Mouse (Mus musculus): ENCODE data around the gene Olfr96. TPM values are rescaled to one million over a fixed set of nuclear protein-coding genes. Genes with fewer than 3 reads are reported as not detected.

Gene Olfr96
- polyA plus RNA-seq, 1 experiment from 2014 or later = not detected

DNA sequence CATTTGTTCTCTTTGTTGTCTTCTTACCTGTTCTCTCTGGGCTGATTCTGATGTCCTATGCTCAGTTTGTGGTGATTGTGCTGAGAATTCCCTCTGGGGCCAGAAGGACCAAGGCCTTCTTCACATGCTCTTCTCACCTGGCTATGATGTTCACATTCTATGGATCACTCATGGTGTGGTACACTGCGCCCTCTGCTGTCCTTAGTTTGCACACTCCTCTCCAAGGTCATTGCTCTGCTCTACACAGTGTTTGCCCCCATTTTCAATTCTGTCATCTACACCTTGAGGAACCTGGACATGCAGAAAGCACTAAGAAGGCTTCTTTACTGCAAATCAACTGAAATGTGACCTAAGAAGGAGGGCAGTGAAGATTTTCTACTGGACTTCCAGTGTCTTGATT is 30.6 kb downstream of the Olfr96 start:
- Histone ChIP-seq H3K9ac (replicated peaks; ENCODE audit: low read depth, low read length) (no peak overlapping the region), H3K4me3 (ENCODE audit: low read depth, low read length) (no peak overlapping the region), H3K9me3 (ENCODE audit: control insufficient read depth, low read length) (no peaks in the 10 kb centered on the region), H3K4me2 (ENCODE audit: low read depth, low read length) (no peak overlapping the region), H3K27ac (ENCODE audit: low read depth, low read length) (no peak overlapping the region), H3K36me3 (ENCODE audit: control insufficient read depth, insufficient read depth, low read length) (no peaks in the 10 kb centered on the region), H3K27me3 (ENCODE audit: control insufficient read depth, insufficient read depth, low read length) (no peaks in the 10 kb centered on the region), H3K4me1 (ENCODE audit: control insufficient read depth, insufficient read depth, low read length) (no peaks in the 10 kb centered on the region)
- 15% methylated on average over 1 of the region's 1 CpGs for WGBS
- no peak for ATAC-seq (ENCODE audit: low read depth)

- H3K27me3 ChIP-seq (ENCODE audit: control insufficient read depth, insufficient read depth, low read length) = no peaks in the 10 kb centered on the region
- no peaks in the 10 kb centered on the region for H3K4me1 ChIP-seq (ENCODE audit: control insufficient read depth, insufficient read depth, low read length)
Measured at GRCm38 (mm10) chr17:37263626-37264025, 43.7 kb downstream of the Olfr96 start, which contains the start of gene Olfr98. TSS of gene Olfr98 (minus strand) at chr17:37263749.

DNA sequence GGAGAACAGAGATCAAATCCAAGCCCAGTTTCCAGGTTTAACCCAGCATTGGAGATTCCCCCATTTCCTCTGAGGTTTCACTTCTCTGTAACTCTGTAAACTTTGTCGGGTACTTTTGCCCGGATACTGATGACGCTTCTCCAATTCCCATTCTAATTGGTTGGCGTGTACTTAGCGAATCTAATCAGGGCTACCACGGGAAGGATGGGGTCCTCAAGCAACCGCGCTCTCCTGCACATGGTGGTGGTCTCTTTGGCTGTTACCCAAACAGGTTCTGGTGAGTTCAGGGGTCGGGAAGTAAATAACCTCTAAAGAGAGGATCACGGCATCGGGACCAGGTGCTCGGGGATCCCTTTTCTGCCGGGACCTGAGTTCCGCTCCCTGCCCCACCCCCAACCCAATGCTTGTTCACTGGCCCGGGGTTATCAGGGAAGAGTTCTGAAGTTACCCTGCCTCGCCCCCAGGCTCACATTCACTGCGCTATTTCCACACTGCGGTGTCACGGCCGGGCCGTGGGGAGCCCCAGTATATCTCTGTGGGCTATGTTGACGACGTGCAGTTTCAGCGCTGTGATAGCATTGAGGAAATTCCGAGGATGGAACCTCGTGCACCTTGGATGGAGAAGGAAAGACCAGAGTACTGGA is 50.2 kb downstream of the Olfr96 start, which contains the start of gene H2-M3:
TSS of gene H2-M3 (plus strand) at position 163 of the 644 bp plus-strand sequence.
- no peaks in the 10 kb centered on the region for H3K9me3 ChIP-seq (ENCODE audit: control insufficient read depth, low read length)
- H3K4me3 ChIP-seq (ENCODE audit: low read depth, low read length) = peak within 1 kb of the TSS; percentile 41
- 6% methylated on average over 26 of the region's 26 CpGs for WGBS

More at GRCm38 (mm10) chr17:37263626-37264025, 43.7 kb downstream of the Olfr96 start, which contains the start of gene Olfr98:
- Histone ChIP-seq H3K36me3 (ENCODE audit: control insufficient read depth, insufficient read depth, low read length) (no peaks in the 10 kb centered on the region), H3K4me2 (ENCODE audit: low read depth, low read length) (no peak within 1 kb of the TSS), H3K9ac (replicated peaks; ENCODE audit: low read depth, low read length) (no peak within 1 kb of the TSS), H3K4me3 (ENCODE audit: low read depth, low read length) (no peak within 1 kb of the TSS), H3K27ac (ENCODE audit: low read depth, low read length) (no peak within 1 kb of the TSS), H3K9me3 (ENCODE audit: control insufficient read depth, low read length) (no peaks in the 10 kb centered on the region)
- WGBS = 90% methylated on average over 1 of the region's 1 CpGs
- ATAC-seq (ENCODE audit: low read depth) = no peak

DNA sequence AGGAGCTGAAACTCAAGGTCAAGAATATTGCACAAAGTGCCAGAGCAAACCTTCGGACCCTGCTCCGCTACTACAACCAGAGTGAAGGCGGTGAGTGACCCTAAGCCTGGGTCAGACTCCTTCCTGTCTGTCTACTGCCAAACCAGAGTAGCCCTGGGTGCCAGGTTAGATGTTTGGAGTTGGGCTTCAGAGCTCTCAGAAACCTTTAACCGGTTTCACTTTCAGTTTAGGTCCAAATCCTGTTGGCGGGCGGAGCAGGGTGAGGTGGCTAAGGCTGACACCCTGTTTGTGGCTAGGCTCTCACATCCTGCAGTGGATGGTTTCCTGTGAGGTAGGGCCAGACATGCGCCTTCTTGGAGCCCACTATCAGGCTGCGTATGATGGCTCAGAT is 50.8 kb downstream of the Olfr96 start:
- Histone ChIP-seq H3K4me3 (ENCODE audit: low read depth, low read length) (peak overlapping the region; percentile 41), H3K9ac (replicated peaks; ENCODE audit: low read depth, low read length) (no peak overlapping the region), H3K9me3 (ENCODE audit: control insufficient read depth, low read length) (no peaks in the 10 kb centered on the region), H3K27me3 (ENCODE audit: control insufficient read depth, insufficient read depth, low read length) (no peaks in the 10 kb centered on the region), H3K4me1 (ENCODE audit: control insufficient read depth, insufficient read depth, low read length) (0 out of 2 replicates have a peak, but pooled peaks cover 2% of the 10 kb centered on the region), H3K4me2 (ENCODE audit: low read depth, low read length) (peak overlapping the region; percentile 93), H3K36me3 (ENCODE audit: control insufficient read depth, insufficient read depth, low read length) (no peaks in the 10 kb centered on the region), H3K27ac (ENCODE audit: low read depth, low read length) (no peak overlapping the region)
- ATAC-seq (ENCODE audit: low read depth) = peak; percentile 29; the same call in 1 of the 2 replicates
- 65% methylated on average over 8 of the region's 8 CpGs for WGBS

More for the DNA sequence above, 50.2 kb downstream of the Olfr96 start, which contains the start of gene H2-M3:
- peak within 1 kb of the TSS; percentile 41; the same call in 1 of the 2 replicates for H3K9ac ChIP-seq (replicated peaks; ENCODE audit: low read depth, low read length)
- H3K4me2 ChIP-seq (ENCODE audit: low read depth, low read length) = peak within 1 kb of the TSS; percentile 93
- H3K4me1 ChIP-seq (ENCODE audit: control insufficient read depth, insufficient read depth, low read length) = 0 out of 2 replicates have a peak, but pooled peaks cover 2% of the 10 kb centered on the region
- H3K36me3 ChIP-seq (ENCODE audit: control insufficient read depth, insufficient read depth, low read length) = no peaks in the 10 kb centered on the region
- ATAC-seq (ENCODE audit: low read depth) = peak; percentile 99
- H3K27ac ChIP-seq (ENCODE audit: low read depth, low read length) = no peak within 1 kb of the TSS
- H3K27me3 ChIP-seq (ENCODE audit: control insufficient read depth, insufficient read depth, low read length) = no peaks in the 10 kb centered on the region

GRCm38 (mm10) chr17:37275626-37276248 is 55.8 kb downstream of the Olfr96 start:
- H3K4me2 ChIP-seq (ENCODE audit: low read depth, low read length) = no peak overlapping the region
- 92% methylated on average over 2 of the region's 2 CpGs for WGBS
- H3K4me1 ChIP-seq (ENCODE audit: control insufficient read depth, insufficient read depth, low read length) = no peaks in the 10 kb centered on the region
- no peak overlapping the region for H3K27ac ChIP-seq (ENCODE audit: low read depth, low read length)
- H3K9me3 ChIP-seq (ENCODE audit: control insufficient read depth, low read length) = no peaks in the 10 kb centered on the region
- no peak for ATAC-seq (ENCODE audit: low read depth)
- no peak overlapping the region for H3K9ac ChIP-seq (replicated peaks; ENCODE audit: low read depth, low read length)
- H3K4me3 ChIP-seq (ENCODE audit: low read depth, low read length) = no peak overlapping the region
- no peaks in the 10 kb centered on the region for H3K27me3 ChIP-seq (ENCODE audit: control insufficient read depth, insufficient read depth, low read length)
- H3K36me3 ChIP-seq (ENCODE audit: control insufficient read depth, insufficient read depth, low read length) = no peaks in the 10 kb centered on the region

Other genes with a start within 250 kb of the Olfr96 start
- gene 2410137M14Rik, start 238.9 kb upstream of the Olfr96 start, polyA plus RNA-seq (2014; fragmentation: Nextera tagmentation; extraction: Ambion mirVana) = 0.32 and 0.53 TPM in 2 replicates
- gene H2-M5, start 230.6 kb upstream of the Olfr96 start, polyA plus RNA-seq (2014; fragmentation: Nextera tagmentation; extraction: Ambion mirVana) = 1.3 and 2.1 TPM in 2 replicates
- 289 and 326 TPM in 2 replicates for gene Zfp57, start 219.0 kb upstream of the Olfr96 start, polyA plus RNA-seq (2014; fragmentation: Nextera tagmentation; extraction: Ambion mirVana)
- gene Mog, start 196.7 kb upstream of the Olfr96 start, polyA plus RNA-seq (2014; fragmentation: Nextera tagmentation; extraction: Ambion mirVana) = 2.4 and 2.6 TPM in 2 replicates
- gene Gabbr1, start 174.2 kb upstream of the Olfr96 start, polyA plus RNA-seq (2014; fragmentation: Nextera tagmentation; extraction: Ambion mirVana) = 78.9 and 103 TPM in 2 replicates
- gene Olfr90, start 131.6 kb upstream of the Olfr96 start, polyA plus RNA-seq (2014; fragmentation: Nextera tagmentation; extraction: Ambion mirVana) = 0.12 TPM in 1 of 2 replicates, not detected in the other
- 0.13 TPM in 1 of 2 replicates, not detected in the other for gene Olfr91, start 121.9 kb upstream of the Olfr96 start, polyA plus RNA-seq (2014; fragmentation: Nextera tagmentation; extraction: Ambion mirVana)
- gene Olfr92, start 100.1 kb upstream of the Olfr96 start, polyA plus RNA-seq (2014; fragmentation: Nextera tagmentation; extraction: Ambion mirVana) = not detected in 2 replicates
- not detected in 2 replicates for gene Olfr93, start 58.7 kb upstream of the Olfr96 start, polyA plus RNA-seq (2014; fragmentation: Nextera tagmentation; extraction: Ambion mirVana)
- not detected in 2 replicates for gene Ubd, start 26.3 kb upstream of the Olfr96 start, polyA plus RNA-seq (2014; fragmentation: Nextera tagmentation; extraction: Ambion mirVana)
- 0.19 TPM in 1 of 2 replicates, not detected in the other for gene Olfr94, start 19.2 kb upstream of the Olfr96 start, polyA plus RNA-seq (2014; fragmentation: Nextera tagmentation; extraction: Ambion mirVana)
- 0.05 TPM in 1 of 2 replicates, not detected in the other for gene Olfr95, start 7.0 kb upstream of the Olfr96 start, polyA plus RNA-seq (2014; fragmentation: Nextera tagmentation; extraction: Ambion mirVana)
- not detected in 2 replicates for gene Olfr97, start 17.2 kb downstream of the Olfr96 start, polyA plus RNA-seq (2014; fragmentation: Nextera tagmentation; extraction: Ambion mirVana)
- not detected in 2 replicates for gene Olfr98, start 43.6 kb downstream of the Olfr96 start, polyA plus RNA-seq (2014; fragmentation: Nextera tagmentation; extraction: Ambion mirVana)
- 0.42 and 0.91 TPM in 2 replicates for gene H2-M3, start 50.1 kb downstream of the Olfr96 start, polyA plus RNA-seq (2014; fragmentation: Nextera tagmentation; extraction: Ambion mirVana)
- not detected in 2 replicates for gene Olfr99, start 63.3 kb downstream of the Olfr96 start, polyA plus RNA-seq (2014; fragmentation: Nextera tagmentation; extraction: Ambion mirVana)
- not detected in 2 replicates for gene Olfr101, start 84.2 kb downstream of the Olfr96 start, polyA plus RNA-seq (2014; fragmentation: Nextera tagmentation; extraction: Ambion mirVana)
- not detected in 2 replicates for gene Olfr102, start 96.9 kb downstream of the Olfr96 start, polyA plus RNA-seq (2014; fragmentation: Nextera tagmentation; extraction: Ambion mirVana)
- not detected in 2 replicates for gene Olfr103, start 119.6 kb downstream of the Olfr96 start, polyA plus RNA-seq (2014; fragmentation: Nextera tagmentation; extraction: Ambion mirVana)
- gene Olfr104-ps, start 139.4 kb downstream of the Olfr96 start, polyA plus RNA-seq (2014; fragmentation: Nextera tagmentation; extraction: Ambion mirVana) = not detected in 2 replicates
- gene Olfr105-ps, start 158.9 kb downstream of the Olfr96 start, polyA plus RNA-seq (2014; fragmentation: Nextera tagmentation; extraction: Ambion mirVana) = not detected in 2 replicates
- not detected in 2 replicates for gene Olfr106-ps, start 170.2 kb downstream of the Olfr96 start, polyA plus RNA-seq (2014; fragmentation: Nextera tagmentation; extraction: Ambion mirVana)
- not detected in 2 replicates for gene Olfr107, start 179.1 kb downstream of the Olfr96 start, polyA plus RNA-seq (2014; fragmentation: Nextera tagmentation; extraction: Ambion mirVana)
- gene Olfr108, start 225.3 kb downstream of the Olfr96 start, polyA plus RNA-seq (2014; fragmentation: Nextera tagmentation; extraction: Ambion mirVana) = not detected in 2 replicates
- gene Olfr109, start 238.8 kb downstream of the Olfr96 start, polyA plus RNA-seq (2014; fragmentation: Nextera tagmentation; extraction: Ambion mirVana) = not detected in 2 replicates